Mouse (Mus musculus): ENCODE results near the gene Gm12216.

The Gm12216 gene

GRCm38 (mm10) chr11:53794671-53795557, 64.1 kb downstream of the Gm12216 start:
- peak; percentile 36 for DNase-seq

- no peak for DNase-seq
These were observed 65.0 kb downstream of the Gm12216 start for GRCm38 (mm10) chr11:53794015-53794414.

- no peak for DNase-seq
These were observed 66.1 kb downstream of the Gm12216 start for GRCm38 (mm10) chr11:53792986-53793385.

DNA sequence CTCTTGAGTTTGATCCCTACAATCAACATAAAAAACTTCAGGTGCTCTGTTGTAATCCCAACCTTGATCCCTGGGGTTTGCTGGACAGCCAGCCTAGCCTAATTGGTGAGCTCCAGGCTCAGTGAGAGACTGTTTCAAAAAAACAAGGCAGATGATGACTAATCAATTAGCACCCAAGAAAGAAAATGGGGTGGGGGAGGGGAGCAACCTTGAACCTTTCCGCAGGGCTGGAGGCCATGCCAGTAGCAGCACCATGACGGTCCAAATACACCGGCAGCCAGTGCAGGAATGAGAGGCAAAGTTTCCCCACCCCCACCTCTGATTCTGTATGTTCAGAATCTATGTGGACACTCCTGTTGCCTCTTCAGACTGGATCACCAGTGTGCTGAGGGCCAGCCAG, 69.8 kb downstream of the Gm12216 start:
- DNase-seq: no peak

- DNase-seq: peak; percentile 29
These were observed 70.9 kb downstream of the Gm12216 start for GRCm38 (mm10) chr11:53788196-53788595.

DNA sequence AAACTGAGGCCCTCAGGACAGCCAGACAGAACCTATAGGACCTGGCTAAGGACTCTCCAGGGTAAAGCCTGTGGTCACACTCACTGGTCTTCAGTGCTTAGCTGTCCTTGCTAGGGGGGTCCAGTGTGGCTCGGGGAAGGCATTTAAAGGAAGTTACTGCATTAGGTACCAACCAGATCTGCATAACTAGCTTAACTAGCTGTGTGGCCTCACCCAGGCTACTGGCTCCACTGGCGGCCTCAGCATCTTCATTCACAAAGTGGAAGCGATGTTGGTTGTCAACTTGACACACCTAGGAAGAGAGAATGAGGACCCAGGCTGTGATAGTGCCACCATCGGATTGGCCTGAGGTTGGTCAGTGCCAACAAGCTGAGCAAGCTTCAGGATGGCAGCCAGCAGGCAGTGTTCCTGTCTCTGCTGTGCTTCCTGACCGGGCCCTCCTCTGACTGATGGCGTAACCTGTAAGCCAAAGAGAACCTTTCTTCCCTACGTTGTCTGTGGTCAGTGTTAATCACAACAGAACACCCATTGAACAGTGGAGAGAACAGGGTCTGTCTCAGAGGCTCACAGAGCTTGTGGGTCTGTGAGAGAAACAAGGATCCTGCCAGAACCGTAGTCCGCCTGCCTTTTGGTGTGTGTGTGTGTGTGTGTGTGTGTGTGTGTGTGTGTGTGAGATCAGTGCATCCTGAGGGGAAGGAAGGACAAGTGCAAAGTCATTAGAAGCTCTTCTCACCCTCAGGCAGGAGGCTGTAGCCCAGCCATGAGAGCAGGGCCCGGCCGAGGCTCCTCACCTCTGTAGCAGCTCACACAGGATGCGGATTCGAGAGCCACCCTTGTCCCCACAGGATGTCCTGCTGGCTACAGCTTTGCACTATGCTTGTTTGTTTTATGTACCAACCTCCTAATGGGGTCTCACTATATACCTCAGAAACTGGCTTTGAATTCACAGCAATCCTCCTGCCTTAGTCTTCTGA, 72.7 kb downstream of the Gm12216 start:
- no peak for DNase-seq

DNA sequence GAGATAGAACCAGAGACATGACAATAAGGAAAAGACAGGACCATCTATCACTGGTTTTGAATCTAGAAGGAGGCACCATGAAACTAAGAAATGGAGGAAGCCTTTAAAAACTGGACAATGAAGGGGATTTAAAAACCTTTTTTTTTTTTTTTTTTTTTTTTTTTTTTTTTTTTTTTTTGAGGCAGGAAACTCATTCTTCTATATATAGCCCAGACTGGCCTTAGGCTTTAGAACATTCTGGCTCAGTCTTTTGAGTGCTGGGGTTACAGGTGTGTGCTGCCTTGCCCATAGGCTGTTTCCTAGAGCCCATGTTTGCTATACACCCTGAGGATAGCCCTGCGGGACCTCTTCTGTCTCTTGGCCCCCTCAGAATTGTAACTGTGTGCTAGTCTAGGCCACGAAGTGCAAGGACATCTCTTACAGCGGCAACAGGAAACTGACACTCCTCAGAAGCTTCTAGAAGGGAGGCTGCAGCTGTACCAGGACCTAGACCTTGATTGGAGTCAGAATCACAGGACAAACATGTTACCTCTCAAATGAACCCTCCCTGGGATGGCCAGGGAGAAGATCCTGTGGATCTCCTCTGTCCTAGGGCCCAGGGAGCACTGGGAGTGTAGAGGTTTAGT, 73.6 kb downstream of the Gm12216 start:
- DNase-seq: no peak

DNA sequence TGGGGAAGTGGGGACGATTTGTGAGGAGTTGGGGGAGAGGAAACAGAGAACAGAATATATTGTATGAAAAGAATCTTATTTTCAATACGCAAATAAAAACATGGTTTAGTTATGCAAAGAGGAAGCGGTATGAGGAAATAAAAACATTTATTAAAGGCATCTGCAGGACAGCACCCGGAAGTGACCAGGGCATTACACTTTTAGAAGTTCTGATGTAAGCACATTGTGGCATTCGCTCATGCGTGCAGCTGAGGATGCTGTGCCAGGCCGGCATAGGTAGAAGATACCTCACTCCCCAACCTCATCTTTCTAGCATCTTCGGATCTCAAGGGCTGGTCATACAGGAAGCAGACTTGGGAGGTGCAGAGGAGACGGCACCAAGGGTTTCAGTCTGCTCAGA, 75.8 kb downstream of the Gm12216 start:
- no peak for DNase-seq

- no peak for DNase-seq
These were observed 77.1 kb downstream of the Gm12216 start for GRCm38 (mm10) chr11:53781964-53782363.

- DNase-seq: no peak
These were observed 77.8 kb downstream of the Gm12216 start for GRCm38 (mm10) chr11:53781201-53781775.

- DNase-seq: no peak
These were observed 78.8 kb downstream of the Gm12216 start for GRCm38 (mm10) chr11:53780262-53780661.

DNA sequence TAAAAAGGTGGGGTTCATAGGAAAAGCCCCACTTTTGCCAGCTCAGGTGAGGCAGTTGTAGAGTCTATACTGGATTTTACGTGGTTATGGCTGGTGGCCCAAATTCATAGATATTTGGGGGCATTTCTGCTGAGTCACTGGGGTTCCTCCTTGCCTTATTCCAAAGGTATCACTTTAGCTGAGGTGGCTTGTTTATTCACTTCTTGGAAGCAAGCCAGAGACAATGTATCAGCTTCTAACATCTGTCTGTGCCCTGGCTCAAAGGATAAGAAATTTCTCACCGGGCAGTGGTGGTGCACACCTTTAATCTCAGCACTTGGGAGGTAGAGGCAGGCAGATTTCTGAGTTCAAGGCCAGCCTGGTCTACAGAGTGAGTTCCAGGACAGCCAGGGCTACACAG, 79.2 kb downstream of the Gm12216 start:
- DNase-seq: no peak

DNA sequence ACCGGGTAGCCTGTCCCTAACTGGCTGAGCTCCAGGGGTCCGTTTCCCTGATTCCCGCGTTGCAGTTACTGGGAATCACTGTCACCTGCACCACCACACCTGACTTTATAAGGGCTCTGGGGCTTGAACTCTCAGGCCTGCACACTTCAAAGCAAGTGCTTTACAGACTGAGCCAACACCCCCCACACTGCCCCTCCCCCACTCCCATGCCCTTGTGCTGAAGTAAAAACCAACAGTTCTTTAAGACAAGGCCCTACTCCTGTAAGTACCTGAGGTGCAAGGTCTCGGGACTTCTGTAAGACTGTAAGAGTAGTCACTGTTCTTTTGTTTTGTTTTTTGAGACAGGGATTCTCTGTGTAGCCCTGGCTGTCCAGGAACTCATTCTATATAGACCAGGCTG, 80.6 kb downstream of the Gm12216 start:
- no peak for DNase-seq

- DNase-seq: no peak
These were observed 81.3 kb downstream of the Gm12216 start for GRCm38 (mm10) chr11:53777736-53778135.

- no peak for DNase-seq
These were observed 84.3 kb downstream of the Gm12216 start for GRCm38 (mm10) chr11:53774659-53775255.

GRCm38 (mm10) chr11:53773641-53774360, 85.3 kb downstream of the Gm12216 start:
- no peak for DNase-seq

- no peak for DNase-seq
These were observed 86.0 kb downstream of the Gm12216 start, which contains the start of gene Gm17334 for GRCm38 (mm10) chr11:53773087-53773486. Gene Gm17334 (minus strand): TSS chr11:53773187.

DNA sequence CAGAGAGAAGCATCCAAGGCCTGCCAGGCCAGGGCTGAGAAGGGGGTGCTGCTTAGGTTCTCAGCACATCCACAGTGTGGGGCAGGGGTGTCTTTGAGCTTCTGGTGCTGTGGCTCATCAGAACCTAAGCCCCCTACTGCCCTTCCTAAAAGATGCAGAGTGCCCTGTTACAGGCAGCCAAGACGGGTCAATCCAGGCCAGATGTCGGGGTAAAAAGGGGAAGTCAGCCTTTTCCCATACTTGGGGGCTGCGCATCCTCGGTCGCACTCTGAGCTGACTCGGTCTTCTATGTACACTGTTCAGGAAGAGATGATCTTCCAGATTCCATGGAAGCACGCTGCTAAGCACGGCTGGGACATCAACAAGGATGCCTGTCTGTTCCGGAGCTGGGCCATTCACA, 86.5 kb downstream of the Gm12216 start:
- no peak for DNase-seq

DNA sequence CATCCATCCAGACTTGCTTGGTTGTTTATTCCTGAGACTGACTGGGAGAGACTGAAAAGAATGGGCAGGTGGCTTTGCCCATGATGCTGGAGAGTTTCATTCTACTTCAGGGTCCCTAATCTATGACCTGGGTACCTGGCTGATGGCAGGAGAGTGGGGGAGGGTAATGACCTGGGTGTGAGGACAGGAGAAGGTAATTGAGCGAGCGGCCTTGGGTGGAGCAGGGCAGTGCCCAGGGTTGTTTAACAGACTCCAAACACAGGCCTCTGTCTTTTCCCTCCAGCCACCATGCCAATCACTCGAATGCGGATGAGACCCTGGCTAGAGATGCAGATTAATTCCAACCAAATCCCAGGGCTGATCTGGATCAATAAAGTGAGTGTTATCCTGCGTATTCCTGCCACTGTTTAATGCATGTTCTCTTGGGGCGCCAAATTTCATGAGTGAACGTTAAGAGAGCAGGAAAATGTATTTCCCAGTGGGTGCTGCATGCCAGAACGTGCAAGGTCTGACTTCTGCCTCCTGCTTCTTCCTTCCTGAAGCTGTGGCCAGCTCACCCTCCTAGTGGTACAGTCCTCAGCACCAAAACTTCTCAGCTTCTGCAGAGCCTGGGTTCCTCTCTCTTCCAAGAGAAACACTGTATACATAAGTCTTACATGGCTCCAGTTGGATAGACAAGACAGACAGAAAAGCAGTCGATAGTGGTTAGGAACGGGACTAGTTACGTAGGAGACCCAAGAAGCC, 87.9 kb downstream of the Gm12216 start:
- no peak for DNase-seq

DNA sequence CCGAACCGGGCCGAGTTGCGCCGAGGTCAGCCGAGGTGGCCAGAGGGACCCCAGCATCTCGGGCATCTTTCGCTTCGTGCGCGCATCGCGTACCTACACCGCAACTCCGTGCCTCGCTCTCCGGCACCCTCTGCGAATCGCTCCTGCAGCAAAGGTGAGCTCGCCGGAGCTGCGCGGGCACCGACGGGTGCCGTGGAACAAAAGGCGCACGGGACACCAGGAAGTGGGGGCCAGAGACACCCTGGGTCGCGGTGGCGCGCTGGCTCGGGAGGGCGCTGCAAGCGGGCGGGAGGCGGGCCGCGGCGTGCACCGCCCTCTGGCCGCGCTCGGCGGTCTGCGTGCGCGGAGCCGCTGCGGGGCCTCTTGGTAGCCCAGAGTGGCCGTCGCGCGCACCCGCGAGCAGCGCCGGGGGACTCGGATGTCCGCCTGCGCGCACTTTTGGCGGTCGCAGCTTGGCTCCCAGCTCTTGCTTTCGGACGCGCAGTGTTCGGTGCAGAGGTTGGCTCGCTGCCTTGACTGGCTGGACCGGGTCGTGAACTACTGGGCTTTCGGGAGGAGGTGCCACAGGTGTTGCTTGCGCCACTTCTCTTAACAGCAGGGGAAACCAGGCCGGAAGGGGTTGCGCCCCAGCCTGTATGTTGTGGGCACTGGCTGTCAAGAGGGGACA, 88.8 kb downstream of the Gm12216 start:
- peak; percentile 87 for DNase-seq
